Mouse (Mus musculus) frontal cortex, postnatal 25 days (tissue): ENCODE measurements around the gene Fgf3.
"Not testable (repeated sequence)": the region's sequence is repeated elsewhere in the genome, so short reads cannot be mapped to it uniquely, and the experiment has no call there.

Source experiments
- DNase-seq, 2 experiments: peaks; one replicate each; pipeline ENCODE4 v3.0.0; 2022; ENCODE audit warnings: low spot score in 2 of 2

The Fgf3 gene

DNA sequence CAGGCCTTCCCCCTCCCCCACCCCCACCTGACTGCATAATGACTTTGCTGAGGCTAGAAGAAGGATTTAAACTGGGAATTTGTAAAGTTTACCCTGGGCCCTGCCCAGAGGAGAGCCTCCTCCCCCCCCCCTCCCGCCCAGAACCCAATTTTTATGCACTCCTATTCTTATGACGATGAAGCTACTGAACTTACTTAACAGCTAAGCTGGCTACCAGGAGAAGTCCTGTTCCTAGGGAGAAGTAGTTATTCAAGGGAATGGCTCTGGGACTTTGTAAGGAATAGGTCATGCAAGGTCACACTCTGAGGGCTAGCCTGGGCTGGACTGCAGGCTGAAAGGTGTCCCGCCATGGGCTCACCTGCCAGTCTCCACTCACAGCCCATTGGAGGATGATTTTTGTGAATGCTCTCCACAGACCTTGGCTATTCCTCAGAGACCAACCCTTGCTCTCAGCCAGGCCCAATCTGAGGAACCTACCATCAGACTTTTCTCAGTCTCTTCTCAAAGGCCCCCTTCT lies 20.0 kb downstream of the Fgf3 start:
- DNase-seq, result no peak

DNA sequence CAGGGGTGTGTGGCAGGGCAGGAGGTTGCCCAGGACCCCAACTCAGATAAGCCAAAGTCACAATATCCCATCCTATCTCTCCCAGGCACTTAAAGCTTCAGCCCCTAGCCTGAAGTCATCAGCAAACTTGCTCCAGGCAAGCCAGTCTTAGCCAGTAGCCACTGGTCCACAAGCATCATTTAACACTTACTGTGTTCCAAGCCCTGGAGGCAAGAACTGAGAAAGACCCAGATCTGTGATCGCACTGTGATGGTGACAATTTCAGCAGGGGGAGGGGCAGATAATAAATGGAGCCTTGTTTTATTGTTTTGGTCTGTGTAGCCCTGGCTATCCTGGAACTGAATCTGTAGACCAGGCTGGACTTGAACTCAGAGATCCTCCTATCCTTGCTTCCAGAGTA lies 20.8 kb downstream of the Fgf3 start:
- no peak for DNase-seq

DNA sequence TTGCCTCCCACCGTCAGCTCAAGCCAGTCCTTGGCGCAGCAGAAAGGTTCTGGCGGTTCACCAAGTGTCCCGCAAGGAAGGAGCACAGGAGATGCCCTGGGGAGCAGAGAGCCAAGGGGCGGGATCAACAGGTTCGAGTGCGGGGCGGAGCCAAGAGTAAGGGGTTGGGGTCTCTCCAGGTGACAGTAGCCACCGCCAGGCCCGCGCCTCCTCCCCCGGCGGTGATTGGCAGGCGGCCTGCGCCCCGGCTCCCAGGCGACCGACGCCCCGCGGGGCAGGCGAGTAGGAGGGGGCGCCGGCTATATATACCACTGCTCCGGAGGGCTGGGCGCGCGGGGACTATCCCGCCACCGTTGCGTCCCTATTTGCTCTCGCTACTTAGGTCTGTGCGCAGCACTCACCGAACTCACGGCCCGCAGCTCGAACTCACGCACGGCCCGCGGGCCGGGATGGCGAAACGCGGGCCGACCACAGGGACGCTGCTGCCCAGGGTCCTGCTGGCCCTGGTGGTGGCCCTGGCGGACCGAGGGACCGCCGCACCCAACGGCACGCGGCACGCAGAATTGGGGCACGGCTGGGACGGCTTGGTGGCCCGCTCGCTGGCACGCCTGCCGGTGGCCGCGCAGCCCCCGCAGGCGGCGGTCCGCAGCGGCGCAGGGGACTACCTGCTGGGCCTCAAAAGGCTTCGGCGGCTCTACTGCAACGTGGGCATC lies 23.3 kb downstream of the Fgf3 start:
- no peak for DNase-seq

DNA sequence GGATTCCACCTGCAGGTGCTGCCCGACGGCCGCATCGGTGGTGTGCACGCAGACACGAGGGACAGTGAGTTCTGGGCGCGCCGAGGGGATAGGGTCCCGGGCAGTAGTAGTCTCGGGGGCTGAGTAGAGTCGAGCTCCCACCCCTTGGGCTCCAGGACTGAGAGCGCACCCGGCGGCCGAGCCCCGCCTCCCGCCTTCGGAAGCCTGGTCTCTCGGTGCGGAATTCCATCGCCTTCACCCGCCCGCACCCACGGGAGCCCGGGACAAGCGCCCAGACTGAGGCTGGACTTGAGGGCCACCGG lies 23.8 kb downstream of the Fgf3 start:
- no peak for DNase-seq

DNA sequence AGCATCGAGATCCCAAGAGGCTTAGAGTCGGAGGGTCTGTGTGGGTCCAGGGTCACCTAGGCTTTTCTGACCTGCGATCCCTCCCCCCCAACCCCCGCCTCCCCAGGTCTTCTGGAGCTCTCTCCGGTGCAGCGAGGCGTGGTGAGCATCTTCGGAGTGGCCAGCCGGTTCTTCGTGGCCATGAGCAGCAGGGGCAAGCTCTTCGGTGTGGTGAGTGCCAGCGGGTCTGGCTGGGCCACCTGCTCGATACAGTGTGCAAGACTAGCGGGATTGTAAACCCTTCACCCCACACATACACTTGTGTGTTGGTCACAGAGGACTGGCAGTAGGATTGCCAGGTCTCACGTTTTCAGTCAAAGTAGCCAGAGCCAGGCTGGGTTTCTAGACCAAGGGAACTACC lies 24.2 kb downstream of the Fgf3 start:
- DNase-seq, result no peak

DNA sequence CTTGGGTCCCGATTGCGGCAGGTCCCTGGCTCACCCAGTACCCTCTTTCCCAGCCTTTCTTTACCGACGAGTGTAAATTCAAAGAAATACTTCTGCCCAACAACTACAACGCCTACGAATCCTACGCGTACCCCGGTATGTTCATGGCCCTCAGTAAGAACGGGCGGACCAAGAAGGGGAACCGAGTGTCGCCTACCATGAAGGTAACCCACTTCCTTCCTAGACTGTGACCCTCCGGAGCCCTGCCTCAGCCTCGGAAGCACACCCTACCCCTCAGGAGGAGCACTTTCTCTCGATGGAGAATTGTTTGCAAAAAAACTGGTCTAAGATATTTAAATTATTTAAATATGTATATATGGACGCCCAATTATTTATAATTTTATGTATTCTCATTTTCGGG lies 24.8 kb downstream of the Fgf3 start:
- DNase-seq, result no peak

DNA sequence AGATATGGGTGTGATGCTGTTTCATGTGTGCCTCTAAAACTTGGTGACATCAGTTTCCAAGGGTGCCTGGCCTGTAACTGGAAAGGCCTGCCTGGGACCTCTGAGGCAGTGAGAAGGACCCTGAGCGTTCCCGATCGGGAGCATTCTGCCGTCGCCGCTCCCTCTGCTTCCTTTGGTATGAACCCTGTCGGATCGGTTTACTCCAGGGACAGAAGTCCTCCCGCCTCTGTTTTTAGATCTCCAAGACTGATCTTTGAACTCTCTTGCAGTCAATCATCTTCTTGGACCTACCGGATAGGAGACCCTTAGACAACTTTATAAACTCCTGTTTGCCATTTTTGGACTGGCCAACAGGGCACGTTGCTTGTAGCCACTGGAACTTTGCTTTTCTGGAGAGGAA lies 25.3 kb downstream of the Fgf3 start:
- DNase-seq, result no peak

DNA sequence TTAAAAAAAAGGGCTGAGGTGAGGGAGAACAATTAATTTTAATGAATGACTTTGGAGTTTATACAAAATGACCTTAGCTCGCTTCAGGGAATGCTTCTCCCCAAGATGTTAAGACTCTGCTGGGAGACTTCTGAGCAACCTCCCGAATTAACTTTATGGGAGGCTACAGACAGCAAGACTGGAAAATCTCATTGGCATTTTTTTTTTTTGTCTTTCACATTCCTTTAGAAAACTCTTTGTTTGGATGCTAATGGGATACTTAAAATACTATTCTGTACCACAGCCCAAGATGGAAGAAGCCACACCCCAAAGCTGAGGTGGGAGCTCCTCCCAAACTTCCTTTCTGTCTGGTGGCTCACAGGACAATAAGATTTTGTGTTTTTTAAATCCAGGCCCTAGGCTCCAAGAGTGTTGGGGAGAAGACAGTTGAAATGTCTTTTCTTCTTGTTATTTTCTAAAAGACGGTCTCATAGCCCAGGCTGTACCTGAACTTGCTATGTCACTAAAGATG lies 26.3 kb downstream of the Fgf3 start:
- no peak for DNase-seq

DNA sequence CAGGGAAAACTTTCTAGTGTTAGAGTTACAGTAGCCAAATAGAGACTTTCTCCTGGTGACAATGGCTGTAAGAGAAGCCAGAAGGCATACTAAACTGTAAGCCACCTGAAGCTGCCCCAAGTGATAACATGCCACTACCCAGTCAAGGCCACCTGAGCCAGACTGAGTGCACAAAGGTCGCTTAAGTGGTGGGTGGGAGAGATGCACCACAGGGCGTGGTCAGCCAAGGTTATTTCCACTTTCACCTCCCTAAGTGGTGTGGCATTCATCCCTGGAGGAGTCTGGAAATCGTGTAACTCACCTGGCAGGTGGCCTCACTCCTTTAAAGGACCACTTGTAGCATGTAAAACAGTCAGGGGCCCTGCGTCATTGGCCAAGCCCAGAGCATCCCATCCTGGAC lies 29.3 kb downstream of the Fgf3 start:
- no peak for DNase-seq

DNA sequence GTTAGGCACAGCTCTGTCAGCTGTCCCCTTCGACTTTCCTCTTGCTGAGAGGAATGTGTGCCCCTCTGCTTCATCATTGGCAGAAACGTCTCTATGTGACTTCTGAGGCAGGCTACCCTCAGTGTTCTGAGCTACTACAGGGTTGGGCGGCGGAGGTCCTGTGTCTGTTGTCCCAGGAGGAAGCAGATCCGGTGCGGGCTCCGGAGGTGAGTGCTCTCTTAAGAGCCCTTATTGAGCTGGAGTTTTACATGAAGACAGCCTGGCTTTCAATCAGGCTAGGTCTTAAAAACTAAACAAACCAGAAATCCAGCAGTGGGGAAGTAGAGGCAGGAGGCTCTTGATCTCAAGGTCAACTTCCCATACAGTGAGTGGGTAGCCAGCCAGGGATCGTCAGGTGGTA lies 29.7 kb downstream of the Fgf3 start:
- no peak for DNase-seq

DNA sequence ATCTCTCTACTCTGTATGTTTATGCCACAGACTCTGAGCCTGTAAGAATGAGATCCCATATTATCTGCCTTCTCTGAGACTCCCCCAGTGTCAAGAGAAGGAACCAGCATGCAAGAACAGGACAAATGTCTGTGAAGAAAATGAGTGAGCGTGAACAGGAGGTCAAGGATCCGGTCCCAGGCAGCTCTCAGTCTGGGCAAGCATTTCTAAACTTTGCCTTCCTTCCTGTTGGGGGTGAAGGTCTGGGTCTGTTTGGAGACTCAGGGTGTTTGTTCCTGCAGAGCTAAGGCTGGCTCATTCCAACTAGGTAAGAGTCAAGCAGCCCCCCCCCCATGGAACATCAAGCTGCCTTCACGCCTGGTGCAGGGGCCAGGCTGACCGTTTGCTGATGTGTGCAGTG lies 34.5 kb downstream of the Fgf3 start:
- DNase-seq, result no peak

DNA sequence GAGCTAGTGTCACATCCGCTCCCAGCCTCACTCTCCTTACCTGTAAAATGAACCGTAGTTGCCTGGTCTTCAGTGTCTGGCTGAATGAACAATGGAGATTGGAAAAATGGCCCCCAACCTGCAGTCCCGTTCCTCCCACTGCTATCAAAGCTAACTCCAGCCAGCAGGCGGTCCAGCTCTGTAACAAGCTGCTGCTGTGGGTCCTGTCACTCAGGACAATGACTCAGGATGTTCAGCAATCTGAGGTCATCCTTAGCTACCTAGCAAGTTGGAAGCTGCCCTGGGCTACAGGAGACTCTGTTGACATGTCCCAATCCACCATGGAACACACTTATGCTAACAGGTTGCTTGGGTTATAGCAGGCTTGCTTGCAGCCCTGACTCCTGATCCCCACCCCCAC lies 35.3 kb downstream of the Fgf3 start:
- no peak for DNase-seq

DNA sequence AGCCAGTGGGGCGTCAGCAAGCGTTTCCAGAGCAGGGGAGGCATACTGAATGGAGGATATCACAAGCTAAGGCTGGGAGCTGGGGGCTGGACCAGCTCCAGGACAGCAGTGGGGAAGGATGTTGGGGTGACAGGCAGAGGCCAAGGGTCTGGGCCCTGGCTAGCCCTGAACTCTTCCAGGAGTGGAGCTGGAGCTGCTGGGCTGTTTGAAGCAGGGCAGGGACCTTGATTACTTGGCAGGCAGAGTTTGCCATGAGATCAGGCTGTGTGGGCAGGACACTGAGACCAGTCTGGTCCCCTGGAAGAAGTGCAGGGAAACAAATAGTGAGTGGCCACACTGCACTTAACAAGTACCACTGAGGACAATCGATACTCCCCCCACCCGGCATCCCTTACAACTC lies 36.3 kb downstream of the Fgf3 start:
- DNase-seq, result no peak

DNA sequence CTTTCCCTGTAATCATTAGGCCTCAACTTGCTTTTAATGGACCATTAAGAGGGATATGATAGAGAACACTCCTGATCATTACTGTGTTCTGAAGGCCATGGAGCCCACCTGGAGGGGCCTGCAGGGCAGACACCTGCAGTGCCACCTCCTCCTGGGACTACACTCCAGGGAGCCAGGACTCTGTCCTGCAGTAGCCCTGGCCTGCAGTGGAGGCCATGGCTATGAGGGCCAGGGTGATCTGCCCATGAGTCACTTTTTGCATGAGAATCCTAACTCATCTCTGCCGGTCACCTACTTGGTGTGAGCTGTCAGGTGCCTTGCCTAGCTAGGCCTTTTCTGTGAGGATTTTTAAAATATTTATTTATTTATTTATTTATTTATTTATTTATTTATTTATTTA lies 40.5 kb downstream of the Fgf3 start:
- DNase-seq, result no peak

DNA sequence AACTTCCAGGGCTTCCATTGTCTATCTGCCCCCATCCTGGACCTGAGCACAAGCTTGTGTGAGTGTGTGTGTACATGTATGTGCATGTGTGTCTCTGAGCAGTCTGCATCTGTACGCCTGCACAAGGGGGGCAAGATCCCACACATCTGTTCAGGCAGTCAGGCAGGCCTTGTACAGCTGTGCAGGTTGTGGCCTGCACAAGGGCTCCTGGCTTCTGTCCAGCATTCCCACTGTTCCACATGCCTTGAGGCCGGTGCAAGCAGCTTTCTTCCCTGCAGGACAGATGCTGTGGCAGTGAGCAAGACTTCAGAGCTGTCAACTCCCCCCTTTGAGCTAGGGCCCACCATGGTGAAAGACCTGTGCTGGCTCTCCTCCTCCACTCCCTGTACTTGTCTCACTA lies 45.2 kb downstream of the Fgf3 start:
- DNase-seq, result no peak

DNA sequence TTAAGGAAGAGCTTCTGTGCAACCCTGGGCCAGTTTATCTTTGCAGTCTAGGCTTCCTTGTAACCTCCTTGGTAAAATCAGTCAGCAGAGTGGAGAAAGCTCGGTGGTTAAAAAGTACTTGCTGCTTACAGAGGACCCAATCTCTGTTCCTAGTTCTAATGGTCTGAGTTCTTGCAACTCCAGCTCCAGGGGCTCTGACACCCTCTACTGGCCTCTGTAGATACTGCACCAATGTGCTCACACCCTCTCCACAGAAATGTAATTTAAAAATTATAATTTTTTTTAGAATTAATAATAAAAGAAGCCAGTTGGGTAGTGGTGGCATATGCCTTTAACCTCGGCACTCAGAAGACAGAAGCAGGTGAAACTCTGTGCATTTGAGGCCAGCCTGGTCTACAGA lies 49.8 kb downstream of the Fgf3 start:
- no peak for DNase-seq

DNA sequence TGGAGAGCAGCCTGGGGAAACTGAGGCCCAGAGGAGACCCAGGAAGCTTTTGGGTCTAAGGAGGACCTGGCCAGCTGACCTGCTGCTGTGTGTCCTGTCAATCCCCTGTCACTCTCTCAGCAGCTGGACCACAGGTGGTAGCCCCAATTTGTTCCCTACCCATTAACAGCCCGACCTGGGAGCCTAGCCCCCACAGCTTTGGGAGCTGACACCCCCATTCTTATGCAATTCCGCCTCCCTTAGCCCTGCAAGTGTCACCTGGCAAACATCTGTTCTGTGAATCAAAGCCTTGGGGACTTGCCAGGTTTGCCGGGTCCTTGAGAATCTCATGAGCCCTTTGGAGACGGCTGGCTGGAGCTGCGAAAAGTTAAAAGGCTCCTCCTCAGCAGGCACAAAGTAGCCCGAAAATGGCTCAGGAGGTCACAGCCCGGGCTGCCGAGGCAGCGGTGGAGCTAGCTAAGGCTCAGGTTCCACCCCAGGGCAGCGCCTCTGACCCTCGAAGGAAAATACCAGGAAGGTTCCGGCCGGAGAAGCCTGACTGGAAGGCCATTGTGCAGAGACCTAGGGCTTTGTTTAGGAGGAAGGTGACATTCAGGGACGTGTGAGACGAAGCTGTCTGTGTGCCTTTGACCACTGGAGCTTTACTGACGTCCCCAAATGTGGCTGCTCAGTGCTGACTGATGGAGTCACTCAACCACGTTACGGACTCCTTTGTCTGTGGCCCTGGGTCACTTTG lies 50.8 kb downstream of the Fgf3 start:
- no peak for DNase-seq

DNA sequence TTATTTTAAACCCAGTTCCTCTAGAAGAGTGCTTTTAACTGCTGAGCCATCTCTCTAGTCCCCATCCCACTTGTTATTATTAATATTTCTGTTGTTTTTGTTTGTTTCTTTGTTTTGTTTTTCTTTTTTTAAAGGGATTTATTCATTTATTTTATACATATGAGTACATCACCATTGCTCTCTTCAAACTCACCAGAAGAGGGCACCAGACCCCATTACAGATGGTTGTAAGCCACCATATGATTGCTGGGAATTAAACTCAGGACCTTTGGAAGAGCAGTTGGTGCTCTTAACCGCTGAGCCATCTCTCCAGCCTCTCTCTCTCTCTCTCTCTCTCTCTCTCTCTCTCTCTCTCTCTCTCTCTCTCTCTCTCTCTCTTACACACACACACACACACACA lies 52.8 kb downstream of the Fgf3 start:
- not testable (repeated sequence) for DNase-seq

DNA sequence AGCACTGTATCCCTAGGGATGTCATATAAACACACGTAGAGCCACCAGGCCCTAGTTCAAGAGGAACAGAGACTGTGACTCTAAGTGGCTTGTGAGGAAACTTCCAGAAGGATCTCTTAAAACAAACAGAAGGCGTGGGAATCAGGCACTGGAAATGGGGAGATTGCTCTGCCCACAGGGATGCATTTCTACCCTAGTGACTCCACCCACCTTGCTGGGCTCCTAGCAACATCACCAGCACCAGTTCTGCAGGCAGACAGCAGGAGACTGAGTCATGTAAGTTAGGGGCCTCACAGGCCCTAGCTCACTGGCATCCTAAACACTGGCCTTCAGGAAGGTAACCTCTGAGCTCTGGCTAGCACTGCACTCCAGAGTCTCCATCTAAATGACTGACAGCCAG lies 54.0 kb downstream of the Fgf3 start:
- no peak for DNase-seq

DNA sequence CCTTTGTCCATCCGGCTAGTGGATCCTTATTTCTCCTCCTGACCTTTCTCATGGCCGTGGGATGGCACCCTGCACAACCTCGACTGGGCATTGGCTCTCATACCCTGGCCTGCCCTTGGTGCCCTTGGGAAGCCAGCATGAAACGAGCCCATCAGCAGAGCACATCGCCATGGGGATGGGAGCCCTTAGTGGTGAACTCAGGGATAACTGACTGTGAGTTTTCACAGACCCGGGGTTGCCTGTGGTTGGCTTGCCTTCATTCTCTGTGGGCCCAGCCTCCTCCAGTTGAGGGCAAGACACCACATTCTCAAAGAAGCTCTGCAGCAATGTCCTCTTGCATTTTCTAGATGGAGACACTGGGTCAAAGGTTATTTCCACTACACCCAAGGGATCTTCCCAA lies 54.4 kb downstream of the Fgf3 start:
- no peak for DNase-seq
